Mouse (Mus musculus) neural tube, embryonic 10.5 days (tissue): ENCODE data around the gene Lmnb2.
A peak's percentile ranks its signal among the peaks of the same experiment; 100 is the strongest.

ENCODE experiments used
- DNase-seq: peaks from one replicate; pipeline ENCODE4 v3.0.0-alpha.2; 2017; ENCODE audit warnings: low spot score; ENCODE audit errors: extremely low spot score

Lmnb2 gene

GRCm38 (mm10) chr10:80900318-80901247, 17.5 kb downstream of the Lmnb2 start, which contains the start of gene Timm13:
TSS of gene Timm13 (minus strand) at chr10:80900969.
- peak; percentile 99 for DNase-seq

- no peak for DNase-seq
Measured at GRCm38 (mm10) chr10:80899591-80900317, 18.3 kb downstream of the Lmnb2 start.

GRCm38 (mm10) chr10:80899074-80899473, 19.0 kb downstream of the Lmnb2 start:
- DNase-seq = no peak

GRCm38 (mm10) chr10:80897861-80898510, 20.1 kb downstream of the Lmnb2 start:
- no peak for DNase-seq

GRCm38 (mm10) chr10:80896581-80897485, 21.2 kb downstream of the Lmnb2 start:
- DNase-seq = no peak

GRCm38 (mm10) chr10:80895697-80896096, 22.3 kb downstream of the Lmnb2 start:
- no peak for DNase-seq

- no peak for DNase-seq
Measured at GRCm38 (mm10) chr10:80895100-80895499, 22.9 kb downstream of the Lmnb2 start.

- DNase-seq = no peak
Measured at GRCm38 (mm10) chr10:80887181-80887580, 30.9 kb downstream of the Lmnb2 start.

GRCm38 (mm10) chr10:80881301-80881700, 36.7 kb downstream of the Lmnb2 start:
- peak; percentile 78 for DNase-seq

- DNase-seq = no peak
Measured at GRCm38 (mm10) chr10:80880901-80881300, 37.1 kb downstream of the Lmnb2 start.

- DNase-seq = peak; percentile 62
Measured at GRCm38 (mm10) chr10:80880131-80880641, 37.9 kb downstream of the Lmnb2 start.

GRCm38 (mm10) chr10:80876594-80876993, 41.5 kb downstream of the Lmnb2 start:
- no peak for DNase-seq

- DNase-seq = peak; percentile 67
Measured at GRCm38 (mm10) chr10:80876028-80876427, 42.0 kb downstream of the Lmnb2 start.

GRCm38 (mm10) chr10:80874035-80874434, 44.0 kb downstream of the Lmnb2 start:
- DNase-seq = no peak

GRCm38 (mm10) chr10:80871581-80871980, 46.5 kb downstream of the Lmnb2 start, which contains the start of gene Tmprss9:
TSS of gene Tmprss9 (plus strand) at chr10:80871848.
- no peak for DNase-seq

GRCm38 (mm10) chr10:80870993-80871392, 47.1 kb downstream of the Lmnb2 start:
- no peak for DNase-seq

- no peak for DNase-seq
Measured at GRCm38 (mm10) chr10:80864446-80864845, 53.6 kb downstream of the Lmnb2 start.

GRCm38 (mm10) chr10:80862305-80862704, 55.7 kb downstream of the Lmnb2 start:
- no peak for DNase-seq

GRCm38 (mm10) chr10:80858350-80858935, 59.6 kb downstream of the Lmnb2 start:
- DNase-seq = no peak

GRCm38 (mm10) chr10:80857848-80858247, 60.2 kb downstream of the Lmnb2 start:
- no peak for DNase-seq
